Mouse (Mus musculus) testis, postnatal 10 days (tissue): ENCODE data around the gene Tuba1b.
"Not testable (repeated sequence)": the region's sequence is repeated elsewhere in the genome, so short reads cannot be mapped to it uniquely, and the experiment has no call there.

Experiments
- DNase-seq: peaks from one replicate; pipeline ENCODE4 v3.0.0; 2021; ENCODE audit warnings: low spot score

Gene Tuba1b

GRCm38 (mm10) chr15:98924682-98925081, 9.7 kb downstream of the Tuba1b start:
- DNase-seq: no peak

- DNase-seq: no peak
Observed at GRCm38 (mm10) chr15:98923031-98923537, 11.3 kb downstream of the Tuba1b start.

GRCm38 (mm10) chr15:98922581-98922980, 11.8 kb downstream of the Tuba1b start:
- DNase-seq: no peak

GRCm38 (mm10) chr15:98921510-98921909, 12.9 kb downstream of the Tuba1b start:
- no peak for DNase-seq

DNA sequence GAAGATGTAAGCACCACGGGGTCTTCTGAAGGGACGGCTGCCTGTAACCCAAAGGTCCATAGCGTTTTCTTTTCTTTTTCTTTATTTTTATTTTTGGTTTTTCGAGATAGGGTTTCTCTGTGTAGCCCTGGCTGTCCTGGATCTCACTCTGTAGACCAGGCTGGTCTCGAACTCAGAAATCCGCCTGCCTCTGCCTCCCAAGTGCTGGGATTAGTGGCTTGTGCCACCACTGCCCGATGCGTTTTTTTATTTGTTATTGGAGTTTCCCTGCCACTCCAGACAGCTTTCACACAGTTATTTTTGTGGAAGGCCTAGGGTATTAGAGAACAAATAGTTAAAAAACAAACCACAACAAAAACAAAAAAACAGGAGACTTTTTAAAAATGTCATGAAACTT, 15.9 kb downstream of the Tuba1b start:
- DNase-seq: not testable (repeated sequence)

DNA sequence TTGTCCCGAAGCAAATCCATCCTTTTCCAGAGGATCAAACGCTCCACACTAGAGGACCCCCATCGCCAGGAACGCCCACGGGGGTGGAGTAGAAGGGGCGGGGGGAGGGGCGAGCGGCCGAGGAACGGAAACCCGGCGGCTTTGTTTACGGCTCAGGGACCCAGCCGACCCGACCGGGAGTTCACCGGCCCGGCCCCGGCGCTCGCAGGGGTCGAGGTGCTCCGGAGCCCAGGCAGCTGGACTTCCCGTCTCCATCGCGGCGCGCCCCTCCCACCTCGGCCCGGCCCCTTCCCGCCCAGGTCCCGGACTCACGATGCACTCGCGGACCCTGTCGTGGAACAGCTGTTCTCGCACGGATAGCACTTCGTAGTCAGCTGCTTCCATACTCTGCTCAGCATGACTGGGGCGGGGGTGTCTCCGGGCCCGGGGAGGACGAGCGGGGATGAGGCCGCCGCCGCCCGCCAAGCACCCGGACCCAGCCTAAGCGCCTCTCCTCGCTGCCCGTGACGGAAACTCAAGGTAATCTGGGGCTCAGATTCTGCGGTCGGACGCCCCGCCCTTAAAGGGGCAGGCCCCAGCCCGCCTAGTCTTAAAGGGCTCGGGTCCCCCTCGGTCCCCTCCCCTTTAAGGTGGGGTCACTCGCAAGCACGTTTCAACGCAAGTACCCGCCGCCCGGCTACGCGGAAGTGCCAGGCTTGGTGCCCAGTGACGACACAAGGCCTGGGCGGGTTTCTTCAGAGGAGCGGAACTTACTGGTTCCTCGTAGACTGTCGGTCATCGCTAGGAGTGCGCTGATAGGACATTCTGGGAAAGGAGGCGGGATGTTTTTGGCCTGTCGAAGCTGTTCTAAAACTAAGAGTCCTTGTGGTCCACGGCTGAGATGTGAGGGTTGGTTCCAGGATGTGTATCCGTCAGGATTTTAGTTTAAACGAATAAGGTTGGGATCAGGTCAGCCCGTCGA, 16.5 kb downstream of the Tuba1b start, which contains the start of gene Lmbr1l:
TSS of gene Lmbr1l (minus strand) at position 694 of the 961 bp plus-strand sequence.
- peak; percentile 97 for DNase-seq

DNA sequence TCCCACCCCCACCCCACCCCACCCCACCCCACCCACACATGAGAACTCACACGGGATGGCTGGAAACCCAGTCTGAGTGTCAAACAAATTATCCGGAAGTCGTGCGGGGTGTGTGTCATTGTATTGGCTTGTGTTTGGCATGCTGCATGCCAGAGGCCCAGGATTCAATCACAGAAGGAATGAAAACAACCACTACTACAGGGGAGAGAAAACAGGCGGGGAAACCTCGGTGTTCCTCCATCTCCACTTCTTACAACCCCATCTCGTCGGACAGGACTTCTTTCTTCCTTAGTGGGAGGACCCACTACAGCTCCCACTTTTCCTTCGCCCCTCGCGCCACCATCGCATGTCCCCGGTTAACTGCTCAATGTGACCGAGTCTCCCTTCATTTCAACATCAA, 17.3 kb downstream of the Tuba1b start:
- DNase-seq: no peak

DNA sequence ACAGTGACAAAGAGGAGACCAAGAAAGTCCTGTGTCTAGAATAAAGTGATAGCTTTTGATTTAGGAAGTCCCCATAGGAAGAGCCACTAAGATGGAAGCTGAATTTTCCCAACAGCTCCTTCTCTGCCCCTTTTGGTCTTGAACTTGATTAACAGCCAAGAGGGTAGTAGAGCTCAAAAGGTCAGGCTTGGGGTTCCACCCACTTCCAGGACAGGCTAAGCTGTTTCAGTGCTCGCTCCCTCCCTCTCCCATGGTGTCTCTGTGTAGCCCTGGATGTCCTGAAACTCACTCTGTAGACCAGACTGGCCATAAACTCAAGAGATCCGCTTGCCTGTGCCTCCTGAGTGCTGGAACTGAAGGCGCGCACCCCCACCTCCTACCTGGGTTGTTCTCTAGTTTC, 18.3 kb downstream of the Tuba1b start:
- no peak for DNase-seq

- DNase-seq: no peak
Observed at GRCm38 (mm10) chr15:98914903-98915302, 19.5 kb downstream of the Tuba1b start.

DNA sequence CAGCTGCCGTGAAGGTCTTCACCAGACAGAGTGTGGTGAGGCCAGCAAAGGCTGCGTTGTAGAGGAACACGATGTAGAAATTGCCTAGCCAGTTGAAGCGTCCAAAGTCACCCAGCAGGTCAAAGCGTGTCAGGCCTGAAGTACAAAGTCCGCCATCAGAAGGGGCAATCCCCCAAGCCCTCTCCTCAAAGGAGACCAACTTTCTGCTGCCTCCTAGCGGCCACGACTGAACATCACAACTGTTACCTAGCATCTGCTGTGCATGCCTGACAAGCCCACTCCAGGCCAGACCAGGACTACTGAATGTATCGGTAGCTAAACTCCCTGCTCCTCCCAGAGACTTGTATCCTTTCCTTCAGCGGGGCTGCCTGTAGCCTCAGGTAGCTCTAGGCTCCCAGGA, 29.7 kb downstream of the Tuba1b start:
- peak; percentile 63 for DNase-seq

DNA sequence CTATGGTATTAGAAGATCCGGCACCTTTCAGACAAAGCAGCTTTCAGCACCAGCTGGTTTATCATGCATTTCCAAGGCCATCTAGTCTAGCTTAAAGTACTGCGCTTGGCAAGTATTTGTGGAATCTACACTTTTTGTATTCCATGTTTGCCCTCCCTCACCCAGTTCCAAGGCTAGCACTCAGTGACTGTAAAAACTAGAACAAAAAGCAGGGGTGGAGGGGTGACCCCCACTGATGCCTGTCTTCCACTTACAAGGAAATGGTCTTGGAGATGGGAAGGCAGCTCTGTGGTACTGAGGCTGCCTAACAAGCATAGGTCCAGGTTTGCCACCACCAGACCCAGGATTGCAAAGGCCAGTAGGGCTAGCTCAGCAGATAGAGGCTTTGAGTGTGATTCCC, 31.8 kb downstream of the Tuba1b start:
- no peak for DNase-seq

GRCm38 (mm10) chr15:98901530-98901929, 32.8 kb downstream of the Tuba1b start:
- DNase-seq: no peak

- DNase-seq: peak; percentile 73
Observed at GRCm38 (mm10) chr15:98897928-98898800, 36.2 kb downstream of the Tuba1b start, which contains the start of gene Dhh. TSS of gene Dhh (minus strand) at chr15:98898540.

- peak; percentile 64 for DNase-seq
Observed at GRCm38 (mm10) chr15:98897495-98897894, 36.9 kb downstream of the Tuba1b start.

DNA sequence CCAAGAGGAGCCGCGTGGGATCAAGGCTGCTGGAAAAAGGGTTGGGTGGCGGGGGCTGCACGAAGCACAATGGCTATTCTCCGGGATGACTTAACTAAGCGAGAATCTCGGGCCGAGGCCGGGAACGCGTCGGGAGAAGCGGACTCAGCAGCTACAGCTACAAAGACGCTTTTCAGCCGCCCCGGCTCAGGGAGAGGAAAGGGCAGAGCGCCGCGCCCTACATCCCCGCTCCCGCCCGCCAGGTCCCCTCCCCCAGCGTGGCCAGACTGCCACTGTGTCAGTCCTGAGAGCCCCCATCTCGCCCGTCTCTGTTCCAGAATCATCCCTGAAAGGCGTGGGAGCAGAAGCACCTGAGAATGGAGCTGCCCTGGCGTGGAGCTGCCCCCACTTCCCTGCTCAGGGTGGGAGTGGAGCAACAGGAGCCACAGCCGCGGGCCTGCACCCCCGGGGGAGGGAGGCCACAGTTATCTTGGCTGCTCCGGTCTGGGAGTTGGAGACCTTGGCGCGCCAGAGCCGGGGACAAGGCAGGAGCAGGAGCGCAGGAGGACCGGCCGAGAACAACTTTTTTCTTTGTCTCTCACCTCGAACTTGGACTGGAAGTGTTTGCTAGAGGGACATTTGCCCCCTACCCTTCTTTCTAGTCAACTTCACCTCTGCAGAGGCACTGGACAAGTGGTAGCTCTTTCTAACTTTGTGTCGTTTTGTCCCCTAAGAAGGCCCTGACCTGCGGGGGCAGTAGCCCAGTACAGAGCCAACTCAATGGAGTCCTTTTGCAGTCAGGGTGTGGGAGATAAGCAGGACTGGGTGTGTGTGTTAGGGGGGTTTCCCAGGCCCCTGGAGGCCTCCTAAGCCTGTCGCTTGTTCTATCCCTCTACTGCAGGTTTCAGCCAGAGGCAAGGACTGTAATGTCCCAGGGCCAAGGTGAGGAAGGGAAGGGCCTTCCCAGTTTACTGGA, 38.5 kb downstream of the Tuba1b start:
- peak; percentile 84 for DNase-seq

- no peak for DNase-seq
Observed at GRCm38 (mm10) chr15:98894746-98895634, 39.4 kb downstream of the Tuba1b start.

GRCm38 (mm10) chr15:98893940-98894745, 40.2 kb downstream of the Tuba1b start, which contains the start of gene Rhebl1:
TSS of gene Rhebl1 (minus strand) at chr15:98894540.
- no peak for DNase-seq

DNA sequence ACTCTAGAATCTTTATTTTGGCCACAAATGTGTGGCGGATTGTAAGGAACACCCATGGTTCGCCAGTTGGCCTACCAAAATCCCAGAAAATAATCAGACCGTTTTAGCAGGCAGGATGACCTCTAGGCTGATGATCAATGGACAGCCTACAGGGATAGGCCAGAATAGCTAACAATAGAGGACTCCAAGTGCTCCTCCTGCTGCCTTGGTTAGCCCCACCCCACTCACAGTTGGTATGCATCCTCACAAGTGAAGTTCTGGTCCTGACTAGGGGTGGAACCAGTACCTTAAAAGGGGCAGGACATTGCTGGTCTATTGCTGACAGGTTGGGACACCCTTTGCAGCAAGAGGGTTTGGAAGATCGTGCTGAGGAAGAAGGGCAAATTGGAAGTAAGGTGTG, 41.3 kb downstream of the Tuba1b start:
- DNase-seq: no peak

GRCm38 (mm10) chr15:98891907-98892606, 42.3 kb downstream of the Tuba1b start:
- no peak for DNase-seq
